Mouse (Mus musculus): ENCODE results near the gene Lgr4. TPM values are rescaled to one million over a fixed set of nuclear protein-coding genes. Genes with fewer than 3 reads are reported as not detected.
A peak's percentile ranks its signal among the peaks of the same experiment; 100 is the strongest.

Gene Lgr4
- polyA plus RNA-seq, 1 experiment from 2014 or later = 10.8 TPM

GRCm38 (mm10) chr2:109986036-109986785 lies 68.8 kb downstream of the Lgr4 start:
- 55% methylated on average over 11 of the region's 11 CpGs for WGBS
- no peaks in the 10 kb centered on the region for H3K9me3 ChIP-seq (ENCODE audit: control insufficient read depth, low read length)
- no peak overlapping the region for H3K4me3 ChIP-seq (ENCODE audit: low read depth, low read length)
- H3K36me3 ChIP-seq (ENCODE audit: control insufficient read depth, insufficient read depth, low read length) = no peaks in the 10 kb centered on the region
- no peak overlapping the region for H3K27ac ChIP-seq (ENCODE audit: low read depth, low read length)
- no peak for ATAC-seq (ENCODE audit: low read depth)
- no peak overlapping the region for H3K9ac ChIP-seq (replicated peaks; ENCODE audit: low read depth, low read length)
- no peak overlapping the region for H3K4me2 ChIP-seq (ENCODE audit: low read depth, low read length)
- H3K4me1 ChIP-seq (ENCODE audit: control insufficient read depth, insufficient read depth, low read length) = peaks cover 8% of the 10 kb centered on the region; the same call in 1 of the 2 replicates
- no peaks in the 10 kb centered on the region for H3K27me3 ChIP-seq (ENCODE audit: control insufficient read depth, insufficient read depth, low read length)

DNA sequence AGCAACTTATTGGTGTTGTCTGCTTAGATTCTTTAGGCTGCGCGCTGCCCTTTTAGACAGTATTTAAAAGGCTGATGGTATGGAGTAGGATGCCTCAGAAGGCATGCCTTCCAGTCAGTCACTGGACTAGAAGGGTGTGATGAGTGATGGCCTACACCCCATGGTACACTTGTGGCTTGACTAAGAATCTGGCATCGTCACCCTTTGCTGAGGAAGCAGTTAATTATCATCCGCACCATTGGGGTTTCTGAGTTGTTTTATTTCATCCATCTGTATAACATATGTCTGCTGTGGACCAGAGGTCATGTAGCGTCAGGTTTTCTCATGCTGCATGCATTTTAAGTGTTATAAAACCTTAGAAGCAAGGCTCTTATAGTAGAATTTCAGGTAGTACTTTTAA lies 70.5 kb downstream of the Lgr4 start:
- WGBS = 57% methylated on average over 5 of the region's 5 CpGs
- no peak overlapping the region for H3K9ac ChIP-seq (replicated peaks; ENCODE audit: low read depth, low read length)
- H3K4me1 ChIP-seq (ENCODE audit: control insufficient read depth, insufficient read depth, low read length) = peaks cover 8% of the 10 kb centered on the region; the same call in 1 of the 2 replicates

DNA sequence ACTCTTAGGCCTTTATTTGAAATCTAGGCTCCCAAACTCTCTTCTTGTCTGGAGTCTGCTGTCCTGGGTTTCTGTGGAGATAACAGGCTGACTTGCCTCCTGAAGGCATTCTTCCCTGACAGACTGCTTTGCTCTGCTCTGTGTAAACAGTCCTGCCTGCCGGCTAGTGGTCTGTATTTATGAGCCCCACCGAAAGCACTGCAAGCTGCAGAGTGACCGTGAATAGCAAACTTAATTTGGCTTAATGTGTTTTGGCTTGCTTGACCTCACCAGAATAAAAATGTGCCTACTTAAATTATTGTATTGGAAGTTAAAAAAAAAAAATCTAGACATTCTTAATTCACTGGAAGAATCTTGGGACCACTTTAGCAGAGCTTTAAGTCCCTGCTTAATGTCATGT lies 71.7 kb downstream of the Lgr4 start:
- H3K36me3 ChIP-seq (ENCODE audit: control insufficient read depth, insufficient read depth, low read length) = no peaks in the 10 kb centered on the region
- H3K4me2 ChIP-seq (ENCODE audit: low read depth, low read length) = no peak overlapping the region
- H3K4me1 ChIP-seq (ENCODE audit: control insufficient read depth, insufficient read depth, low read length) = peaks cover 8% of the 10 kb centered on the region; the same call in 1 of the 2 replicates
- peak; percentile 80 for ATAC-seq (ENCODE audit: low read depth)
- H3K27me3 ChIP-seq (ENCODE audit: control insufficient read depth, insufficient read depth, low read length) = no peaks in the 10 kb centered on the region
- H3K9me3 ChIP-seq (ENCODE audit: control insufficient read depth, low read length) = no peaks in the 10 kb centered on the region
- H3K27ac ChIP-seq (ENCODE audit: low read depth, low read length) = no peak overlapping the region
- WGBS = under 1% methylated on average over 3 of the region's 3 CpGs
- H3K4me3 ChIP-seq (ENCODE audit: low read depth, low read length) = no peak overlapping the region
- no peak overlapping the region for H3K9ac ChIP-seq (replicated peaks; ENCODE audit: low read depth, low read length)

More for the DNA sequence above, 70.5 kb downstream of the Lgr4 start:
- Histone ChIP-seq H3K9me3 (ENCODE audit: control insufficient read depth, low read length) (no peaks in the 10 kb centered on the region), H3K27me3 (ENCODE audit: control insufficient read depth, insufficient read depth, low read length) (no peaks in the 10 kb centered on the region), H3K27ac (ENCODE audit: low read depth, low read length) (no peak overlapping the region), H3K36me3 (ENCODE audit: control insufficient read depth, insufficient read depth, low read length) (no peaks in the 10 kb centered on the region), H3K4me3 (ENCODE audit: low read depth, low read length) (no peak overlapping the region), H3K4me2 (ENCODE audit: low read depth, low read length) (no peak overlapping the region)
- no peak for ATAC-seq (ENCODE audit: low read depth)

- Histone ChIP-seq H3K27ac (ENCODE audit: low read depth, low read length) (no peak overlapping the region), H3K9ac (replicated peaks; ENCODE audit: low read depth, low read length) (no peak overlapping the region), H3K9me3 (ENCODE audit: control insufficient read depth, low read length) (no peaks in the 10 kb centered on the region), H3K4me2 (ENCODE audit: low read depth, low read length) (no peak overlapping the region), H3K36me3 (ENCODE audit: control insufficient read depth, insufficient read depth, low read length) (no peaks in the 10 kb centered on the region), H3K27me3 (ENCODE audit: control insufficient read depth, insufficient read depth, low read length) (no peaks in the 10 kb centered on the region), H3K4me3 (ENCODE audit: low read depth, low read length) (no peak overlapping the region), H3K4me1 (ENCODE audit: control insufficient read depth, insufficient read depth, low read length) (peaks cover 12% of the 10 kb centered on the region; the same call in 1 of the 2 replicates)
- WGBS = 21% methylated on average over 8 of the region's 8 CpGs
- ATAC-seq (ENCODE audit: low read depth) = no peak
Measured at GRCm38 (mm10) chr2:109989679-109990473, 72.4 kb downstream of the Lgr4 start.

- H3K9ac ChIP-seq (replicated peaks; ENCODE audit: low read depth, low read length) = no peak overlapping the region
- no peaks in the 10 kb centered on the region for H3K36me3 ChIP-seq (ENCODE audit: control insufficient read depth, insufficient read depth, low read length)
- no peak overlapping the region for H3K4me2 ChIP-seq (ENCODE audit: low read depth, low read length)
- no peaks in the 10 kb centered on the region for H3K27me3 ChIP-seq (ENCODE audit: control insufficient read depth, insufficient read depth, low read length)
- no peak overlapping the region for H3K4me3 ChIP-seq (ENCODE audit: low read depth, low read length)
- no peak overlapping the region for H3K27ac ChIP-seq (ENCODE audit: low read depth, low read length)
- no peak for ATAC-seq (ENCODE audit: low read depth)
- H3K4me1 ChIP-seq (ENCODE audit: control insufficient read depth, insufficient read depth, low read length) = peaks cover 5% of the 10 kb centered on the region; the same call in 1 of the 2 replicates
- WGBS = 84% methylated on average over 1 of the region's 1 CpGs
- H3K9me3 ChIP-seq (ENCODE audit: control insufficient read depth, low read length) = no peaks in the 10 kb centered on the region
Measured at GRCm38 (mm10) chr2:109991754-109992153, 74.3 kb downstream of the Lgr4 start.

- H3K4me3 ChIP-seq (ENCODE audit: low read depth, low read length) = no peak overlapping the region
- 42% methylated on average over 11 of the region's 11 CpGs for WGBS
- H3K27me3 ChIP-seq (ENCODE audit: control insufficient read depth, insufficient read depth, low read length) = no peaks in the 10 kb centered on the region
- no peak overlapping the region for H3K27ac ChIP-seq (ENCODE audit: low read depth, low read length)
- no peak overlapping the region for H3K9ac ChIP-seq (replicated peaks; ENCODE audit: low read depth, low read length)
- no peak overlapping the region for H3K4me2 ChIP-seq (ENCODE audit: low read depth, low read length)
- no peaks in the 10 kb centered on the region for H3K9me3 ChIP-seq (ENCODE audit: control insufficient read depth, low read length)
- peaks cover 5% of the 10 kb centered on the region; the same call in 1 of the 2 replicates for H3K4me1 ChIP-seq (ENCODE audit: control insufficient read depth, insufficient read depth, low read length)
- H3K36me3 ChIP-seq (ENCODE audit: control insufficient read depth, insufficient read depth, low read length) = no peaks in the 10 kb centered on the region
- no peak for ATAC-seq (ENCODE audit: low read depth)
Measured at GRCm38 (mm10) chr2:109992448-109993073, 75.1 kb downstream of the Lgr4 start.

GRCm38 (mm10) chr2:109993404-109993803 lies 76.0 kb downstream of the Lgr4 start:
- no peak overlapping the region for H3K27ac ChIP-seq (ENCODE audit: low read depth, low read length)
- no peaks in the 10 kb centered on the region for H3K36me3 ChIP-seq (ENCODE audit: control insufficient read depth, insufficient read depth, low read length)
- no peak overlapping the region for H3K4me3 ChIP-seq (ENCODE audit: low read depth, low read length)

GRCm38 (mm10) chr2:109995061-109995460 lies 77.6 kb downstream of the Lgr4 start:
- no peak overlapping the region for H3K27ac ChIP-seq (ENCODE audit: low read depth, low read length)
- no peak overlapping the region for H3K4me3 ChIP-seq (ENCODE audit: low read depth, low read length)
- H3K9me3 ChIP-seq (ENCODE audit: control insufficient read depth, low read length) = no peaks in the 10 kb centered on the region
- H3K4me2 ChIP-seq (ENCODE audit: low read depth, low read length) = no peak overlapping the region
- ATAC-seq (ENCODE audit: low read depth) = peak; percentile 3; the same call in 1 of the 2 replicates
- WGBS = 29% methylated on average over 2 of the region's 2 CpGs
- H3K9ac ChIP-seq (replicated peaks; ENCODE audit: low read depth, low read length) = no peak overlapping the region
- H3K4me1 ChIP-seq (ENCODE audit: control insufficient read depth, insufficient read depth, low read length) = peaks cover 5% of the 10 kb centered on the region; the same call in 1 of the 2 replicates
- no peaks in the 10 kb centered on the region for H3K36me3 ChIP-seq (ENCODE audit: control insufficient read depth, insufficient read depth, low read length)
- H3K27me3 ChIP-seq (ENCODE audit: control insufficient read depth, insufficient read depth, low read length) = no peaks in the 10 kb centered on the region

More at GRCm38 (mm10) chr2:109993404-109993803, 76.0 kb downstream of the Lgr4 start:
- no peak for ATAC-seq (ENCODE audit: low read depth)
- Histone ChIP-seq H3K27me3 (ENCODE audit: control insufficient read depth, insufficient read depth, low read length) (no peaks in the 10 kb centered on the region), H3K4me2 (ENCODE audit: low read depth, low read length) (no peak overlapping the region), H3K4me1 (ENCODE audit: control insufficient read depth, insufficient read depth, low read length) (peaks cover 5% of the 10 kb centered on the region; the same call in 1 of the 2 replicates), H3K9me3 (ENCODE audit: control insufficient read depth, low read length) (no peaks in the 10 kb centered on the region), H3K9ac (replicated peaks; ENCODE audit: low read depth, low read length) (no peak overlapping the region)

Measured in neural tube, embryonic 14.5 days (tissue).